Mouse (Mus musculus) MEL (cell line): ENCODE measurements around the gene Npm3. TPM values are rescaled to one million over a fixed set of nuclear protein-coding genes. Genes with fewer than 3 reads are reported as not detected.
A peak's percentile ranks its signal among the peaks of the same experiment; 100 is the strongest.

ENCODE experiments used
- DNase-seq: peaks from one replicate; pipeline ENCODE4 v3.0.0; 2011; ENCODE audit warnings: low read depth, low spot score
- H3K27ac ChIP-seq: 2 replicates; pipeline ENCODE4 v1.5.1; 2012; ENCODE audit warnings: low read depth, mild to moderate bottlenecking, control low read depth, low read length, moderate library complexity; ENCODE audit not compliant: control insufficient read depth
- H3K27me3 ChIP-seq, 2 experiments: fragments of 150-350 bp in 1 of 2; sonication (generic) in 1 of 2; 2 replicates each; pipeline ENCODE4 v1.6.1; 2012; ENCODE audit warnings: low read length in 2 of 2, mild to moderate bottlenecking in 2 of 2, improper control_type of control experiment in 1 of 2, moderate library complexity in 1 of 2; ENCODE audit not compliant: insufficient read depth in 2 of 2, control insufficient read depth in 1 of 2
- H3K36me3 ChIP-seq, 2 experiments: 2 replicates each; pipeline ENCODE4 v1.6.1; 2012 to 2014; ENCODE audit warnings: low read length in 2 of 2, improper control_type of control experiment in 1 of 2, inconsistent platforms in 1 of 2, mild to moderate bottlenecking in 1 of 2; ENCODE audit not compliant: insufficient read depth in 2 of 2, control insufficient read depth in 1 of 2
- H3K4me1 ChIP-seq, 2 experiments: fragments of 150-350 bp in 1 of 2; sonication (generic) in 1 of 2; 2 replicates each; pipeline ENCODE4 v1.6.1; 2012; ENCODE audit warnings: low read length in 2 of 2, improper control_type of control experiment in 1 of 2, mild to moderate bottlenecking in 1 of 2; ENCODE audit not compliant: insufficient read depth in 2 of 2, control insufficient read depth in 1 of 2
- H3K4me3 ChIP-seq, 2 experiments: fragments of 150-350 bp in 1 of 2; sonication (generic) in 1 of 2; 2 replicates each; pipeline ENCODE4 v1.5.1; 2012; ENCODE audit warnings: low read depth in 2 of 2, low read length in 2 of 2, mild to moderate bottlenecking in 2 of 2, moderate library complexity in 2 of 2, control low read depth in 1 of 2, improper control_type of control experiment in 1 of 2; ENCODE audit not compliant: control insufficient read depth in 1 of 2, insufficient read depth in 1 of 2
- H3K79me2 ChIP-seq: 2 replicates; pipeline ENCODE4 v1.6.1; 2012; ENCODE audit warnings: mild to moderate bottlenecking, low read length, moderate library complexity; ENCODE audit not compliant: control insufficient read depth, poor library complexity, insufficient read depth
- H3K9ac ChIP-seq: 2 replicates; pipeline ENCODE4 v1.6.1; 2012; ENCODE audit warnings: low read depth, mild to moderate bottlenecking, control low read depth, low read length, moderate library complexity; ENCODE audit not compliant: control insufficient read depth, poor library complexity, severe bottlenecking
- H3K9me3 ChIP-seq: fragments of 150-350 bp; sonication (generic); replicated peaks from 2 replicates; pipeline ENCODE4 v1.6.1; 2012; ENCODE audit warnings: mild to moderate bottlenecking, low read length, improper control_type of control experiment, moderate library complexity; ENCODE audit not compliant: insufficient read depth
- EP300 ChIP-seq, 2 experiments: IDR thresholded peaks; 2 replicates each; pipeline ENCODE4 v1.6.1; 2011; ENCODE audit warnings: improper control_type of control experiment in 2 of 2, low read length in 2 of 2, low read depth in 1 of 2, mild to moderate bottlenecking in 1 of 2
- ETS1 ChIP-seq: IDR thresholded peaks from 2 replicates; pipeline ENCODE4 v1.6.1; 2012; ENCODE audit warnings: low read depth, mild to moderate bottlenecking, inconsistent platforms, low read length, improper control_type of control experiment, moderate library complexity
- GABPA ChIP-seq: IDR thresholded peaks from 2 replicates; pipeline ENCODE4 v1.6.1; 2012; ENCODE audit warnings: low read depth, mild to moderate bottlenecking, inconsistent platforms, low read length, improper control_type of control experiment, moderate library complexity
- GATA1 ChIP-seq: IDR thresholded peaks from 2 replicates; pipeline ENCODE4 v1.6.1; 2011; ENCODE audit warnings: low read depth, low read length, improper control_type of control experiment
- HCFC1 ChIP-seq: IDR thresholded peaks from 2 replicates; pipeline ENCODE4 v1.6.1; 2012; ENCODE audit warnings: low read depth, mild to moderate bottlenecking, inconsistent platforms, low read length, improper control_type of control experiment, moderate library complexity
- MEF2A ChIP-seq: IDR thresholded peaks from 2 replicates; pipeline ENCODE4 v1.6.1; 2014; ENCODE audit warnings: low read depth, mild to moderate bottlenecking, inconsistent platforms, low read length, improper control_type of control experiment; ENCODE audit not compliant: poor library complexity, insufficient replicate concordance, severe bottlenecking; ENCODE audit errors: extremely low read depth
- NELFE ChIP-seq: IDR thresholded peaks from 2 replicates; pipeline ENCODE4 v1.6.1; 2011; ENCODE audit warnings: low read depth, low read length, improper control_type of control experiment
- POLR2A ChIP-seq, 2 experiments: IDR thresholded peaks; 2 replicates each; pipeline ENCODE4 v1.6.1; 2011 to 2012; ENCODE audit warnings: low read length in 2 of 2, mild to moderate bottlenecking in 2 of 2, control low read depth in 1 of 2, improper control_type of control experiment in 1 of 2, low read depth in 1 of 2, moderate library complexity in 1 of 2; ENCODE audit not compliant: control insufficient read depth in 1 of 2, insufficient read depth in 1 of 2, poor library complexity in 1 of 2
- POLR2AphosphoS5 ChIP-seq: IDR thresholded peaks from 2 replicates; pipeline ENCODE4 v1.6.1; 2012; ENCODE audit warnings: low read depth, borderline replicate concordance, mild to moderate bottlenecking, inconsistent platforms, low read length, moderate library complexity, mixed read lengths
- RAD21 ChIP-seq: IDR thresholded peaks from 2 replicates; pipeline ENCODE4 v1.6.1; 2011; ENCODE audit warnings: mild to moderate bottlenecking, low read depth, low read length, improper control_type of control experiment
- RCOR1 ChIP-seq: IDR thresholded peaks from 2 replicates; pipeline ENCODE4 v1.6.1; 2012; ENCODE audit warnings: low read depth, mild to moderate bottlenecking, inconsistent platforms, low read length, improper control_type of control experiment
- SIN3A ChIP-seq: IDR thresholded peaks from 2 replicates; pipeline ENCODE4 v1.6.1; 2012; ENCODE audit warnings: low read length, improper control_type of control experiment, inconsistent platforms
- TCF12 ChIP-seq: IDR thresholded peaks from 2 replicates; pipeline ENCODE4 v1.6.1; 2014; ENCODE audit warnings: low read depth, mild to moderate bottlenecking, inconsistent platforms, low read length, improper control_type of control experiment, moderate library complexity
- UBTF ChIP-seq: IDR thresholded peaks from 2 replicates; pipeline ENCODE4 v1.6.1; 2012; ENCODE audit warnings: low read depth, mild to moderate bottlenecking, inconsistent platforms, low read length, improper control_type of control experiment, moderate library complexity, borderline replicate concordance; ENCODE audit not compliant: insufficient read depth
- USF1 ChIP-seq: IDR thresholded peaks from 2 replicates; pipeline ENCODE4 v1.6.1; 2014; ENCODE audit warnings: low read depth, mild to moderate bottlenecking, inconsistent platforms, low read length, improper control_type of control experiment, moderate library complexity
- ZNF384 ChIP-seq: IDR thresholded peaks from 2 replicates; pipeline ENCODE4 v1.6.1; 2012; ENCODE audit warnings: low read depth, mild to moderate bottlenecking, inconsistent platforms, low read length, improper control_type of control experiment
- polyA plus RNA-seq, 2 experiments: library from polyadenylated mRNA; stranded (reverse) in 1 of 2; unstranded in 1 of 2; fragments of >175 nt in 1 of 2; fragments of >200 nt in 1 of 2; gene quantifications; 2 replicates each; pipeline versions ENCODE4 v1.2.1 to v1.2.4; 2012; ENCODE audit warnings: low replicate concordance in 2 of 2, low read depth in 1 of 2; ENCODE audit not compliant: insufficient read length in 2 of 2, insufficient read depth in 1 of 2, missing spikeins in 1 of 2
- total RNA-seq: library from RNA; depleted of rRNA; stranded (reverse); fragments of 300-350 nt; gene quantifications from 2 replicates; pipeline ENCODE4 v1.2.3, GENCODE M21; 2012

Gene Npm3
- total and polyA plus RNA-seq, 3 experiments = 426 to 602 TPM; not detected in 1

- Histone ChIP-seq H3K27ac (no peak overlapping the region), H3K79me2 (no peaks in the 10 kb centered on the region), H3K9me3 (no peaks in the 10 kb centered on the region), H3K27me3 (peaks cover 6 to 10% of the 10 kb centered on the region in 2 experiments), H3K4me3 (no peak overlapping the region), H3K4me1 (0 out of 4 replicates have a peak, but pooled peaks cover 0 to 6% of the 10 kb centered on the region in 2 experiments), H3K9ac (peak overlapping the region; percentile 8; the same call in 1 of the 2 replicates), H3K36me3 (no peaks in the 10 kb centered on the region)
- DNase-seq = no peak
- TF ChIP-seq ZNF384 = no peak
Observed at GRCm38 (mm10) chr19:45736241-45736640, 13.2 kb downstream of the Npm3 start.

DNA sequence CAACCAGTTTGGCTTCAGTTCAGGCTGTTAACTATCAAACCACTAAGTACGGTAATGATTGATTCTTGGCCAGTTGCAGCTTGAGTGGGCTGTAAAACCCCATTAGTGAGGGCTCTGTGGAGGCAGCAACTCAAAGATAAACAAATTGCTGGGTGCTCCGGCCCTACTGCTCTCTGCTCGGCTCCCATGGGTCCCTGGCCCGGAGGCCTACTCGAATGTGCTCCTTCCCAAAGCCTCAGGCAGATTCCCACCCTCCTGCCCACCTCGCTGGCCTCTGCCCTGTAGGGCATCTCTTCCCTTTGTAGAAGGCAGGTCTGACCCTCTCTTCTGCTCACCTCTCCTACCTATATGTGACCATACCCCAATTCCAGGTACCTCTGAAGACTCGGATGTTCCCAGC is 14.6 kb downstream of the Npm3 start:
- H3K27me3 ChIP-seq = peaks cover 6 to 10% of the 10 kb centered on the region in 2 experiments
- DNase-seq = no peak
- no peak overlapping the region for H3K4me3 ChIP-seq
- TF ChIP-seq RCOR1 (peak; percentile 65; the same call in 1 of the 2 replicates), RAD21 (no peak)
- TF ChIP-seq, all 39 proteins: peak for 1
- 0 out of 4 replicates have a peak, but pooled peaks cover 0 to 6% of the 10 kb centered on the region in 2 experiments for H3K4me1 ChIP-seq
- H3K27ac ChIP-seq = no peak overlapping the region
- H3K9ac ChIP-seq = no peak overlapping the region
- no peaks in the 10 kb centered on the region for H3K9me3 ChIP-seq
- no peaks in the 10 kb centered on the region for H3K79me2 ChIP-seq
- H3K36me3 ChIP-seq = no peaks in the 10 kb centered on the region

DNA sequence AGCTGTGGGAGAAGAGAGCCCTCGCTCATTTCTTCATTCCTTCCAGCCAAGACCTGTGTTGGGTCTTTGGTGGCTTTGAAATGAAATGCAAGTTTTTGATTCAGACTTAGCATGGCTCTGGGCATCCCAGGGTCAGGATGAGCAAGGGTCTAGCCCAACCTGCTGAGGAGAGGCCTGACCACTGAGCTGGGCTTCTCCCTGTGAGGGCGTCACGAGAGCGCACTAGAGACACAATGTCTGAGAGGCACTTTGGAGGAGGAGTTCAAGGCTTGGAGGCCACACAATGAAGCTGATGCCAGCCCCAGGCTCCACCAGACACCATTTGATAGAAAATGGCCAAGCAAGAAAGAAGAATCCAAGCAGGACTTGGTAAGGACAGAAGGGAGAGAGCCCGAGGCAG is 15.2 kb downstream of the Npm3 start:
- DNase-seq = no peak
- Histone ChIP-seq H3K4me3 (no peak overlapping the region), H3K27me3 (peaks cover 6 to 10% of the 10 kb centered on the region in 2 experiments), H3K4me1 (0 out of 4 replicates have a peak, but pooled peaks cover 0 to 6% of the 10 kb centered on the region in 2 experiments), H3K79me2 (no peaks in the 10 kb centered on the region), H3K27ac (no peak overlapping the region), H3K36me3 (no peaks in the 10 kb centered on the region), H3K9ac (no peak overlapping the region), H3K9me3 (no peaks in the 10 kb centered on the region)
- TF ChIP-seq POLR2AphosphoS5 (no peak), RAD21 (no peak), ETS1 (no peak), SIN3A (no peak), POLR2A (IDR thresholded peaks at IDR 0.05; ENCODE audit: control insufficient read depth in 1 of 2, insufficient read depth in 1 of 2, low read depth in 1 of 2, low read length in 2 of 2, poor library complexity in 1 of 2) (no peak), NELFE (no peak), TCF12 (no peak), MEF2A (no peak), GABPA (no peak), RCOR1 (no peak), GATA1 (no peak), HCFC1 (no peak), EP300 (IDR thresholded peaks at IDR 0.05; ENCODE audit: low read depth in 1 of 2, low read length in 2 of 2) (no peak), USF1 (no peak), UBTF (no peak)
